Mouse (Mus musculus): ENCODE measurements at regions not wholly inside any gene's neighbourhood (a gene's known extent, or its start where the extent isn't known, plus 50 kb on each side); places are given as distances from the start of the nearest gene placed in this dataset.

DNA sequence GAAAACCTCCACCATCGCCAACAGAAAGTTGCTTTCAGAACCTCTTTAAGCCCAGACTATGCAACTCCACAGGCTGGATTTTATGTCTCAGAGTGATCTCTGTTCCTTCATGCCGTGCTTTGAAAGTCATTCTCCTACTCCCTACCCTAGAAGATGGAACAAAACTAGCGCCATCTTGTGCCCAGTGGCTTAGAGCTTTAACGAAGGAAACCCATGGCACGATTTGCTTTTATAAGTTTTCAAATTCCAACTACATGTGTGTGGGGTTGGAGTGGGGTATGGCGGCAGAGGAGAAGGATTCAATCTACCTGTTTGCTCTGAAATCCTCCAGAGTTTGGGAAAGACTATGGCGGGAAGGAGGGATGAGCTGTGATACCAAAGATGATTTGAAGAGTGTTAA, 118.7 kb upstream of the Tmem45b start:
- Histone ChIP-seq H3K4me3 (ENCODE audit: low read depth, low read length) (no peak overlapping the region), H3K4me2 (ENCODE audit: low read length) (no peak overlapping the region), H3K9me3 (replicated peaks; ENCODE audit: control insufficient read depth, low read length) (no peaks in the 10 kb centered on the region), H3K27ac (ENCODE audit: low read depth, low read length) (no peak overlapping the region), H3K9ac (ENCODE audit: low read length) (no peak overlapping the region), H3K4me1 (ENCODE audit: control insufficient read depth, insufficient read depth, low read length) (no peaks in the 10 kb centered on the region), H3K36me3 (ENCODE audit: control insufficient read depth, insufficient read depth, low read length) (no peaks in the 10 kb centered on the region), H3K27me3 (replicated peaks; ENCODE audit: control insufficient read depth, insufficient read depth, low read length) (no peaks in the 10 kb centered on the region)
- DNase-seq (ENCODE audit: low spot score) (no peak), ATAC-seq (no peak)
- 86% methylated on average over 7 of the region's 7 CpGs for WGBS

- no peak overlapping the region for H3K4me3 ChIP-seq (ENCODE audit: low read depth, low read length)
- ATAC-seq (no peak), DNase-seq (ENCODE audit: low spot score) (no peak)
- no peak overlapping the region for H3K27ac ChIP-seq (ENCODE audit: low read depth, low read length)
- no peaks in the 10 kb centered on the region for H3K36me3 ChIP-seq (ENCODE audit: control insufficient read depth, insufficient read depth, low read length)
- no peak overlapping the region for H3K9ac ChIP-seq (ENCODE audit: low read length)
- no peaks in the 10 kb centered on the region for H3K9me3 ChIP-seq (replicated peaks; ENCODE audit: control insufficient read depth, low read length)
- WGBS: 92% methylated on average over 8 of the region's 8 CpGs
- no peaks in the 10 kb centered on the region for H3K4me1 ChIP-seq (ENCODE audit: control insufficient read depth, insufficient read depth, low read length)
- no peak overlapping the region for H3K4me2 ChIP-seq (ENCODE audit: low read length)
- H3K27me3 ChIP-seq (replicated peaks; ENCODE audit: control insufficient read depth, insufficient read depth, low read length): no peaks in the 10 kb centered on the region
Observed at GRCm38 (mm10) chr9:31578506-31579173, 114.4 kb upstream of the Tmem45b start.

GRCm38 (mm10) chr9:31577066-31577465, 112.8 kb upstream of the Tmem45b start:
- WGBS: 82% methylated on average over 7 of the region's 7 CpGs
- no peak for ATAC-seq

GRCm38 (mm10) chr9:31567029-31567428, 102.8 kb upstream of the Tmem45b start:
- no peak for ATAC-seq

More at GRCm38 (mm10) chr9:31577066-31577465, 112.8 kb upstream of the Tmem45b start:
- Histone ChIP-seq H3K4me3 (ENCODE audit: low read depth, low read length) (no peak overlapping the region), H3K27me3 (replicated peaks; ENCODE audit: control insufficient read depth, insufficient read depth, low read length) (no peaks in the 10 kb centered on the region), H3K4me1 (ENCODE audit: control insufficient read depth, insufficient read depth, low read length) (no peaks in the 10 kb centered on the region), H3K4me2 (ENCODE audit: low read length) (no peak overlapping the region), H3K36me3 (ENCODE audit: control insufficient read depth, insufficient read depth, low read length) (no peaks in the 10 kb centered on the region), H3K9ac (ENCODE audit: low read length) (no peak overlapping the region), H3K9me3 (replicated peaks; ENCODE audit: control insufficient read depth, low read length) (no peaks in the 10 kb centered on the region), H3K27ac (ENCODE audit: low read depth, low read length) (no peak overlapping the region)
- peak; percentile 7 for DNase-seq (ENCODE audit: low spot score)

DNA sequence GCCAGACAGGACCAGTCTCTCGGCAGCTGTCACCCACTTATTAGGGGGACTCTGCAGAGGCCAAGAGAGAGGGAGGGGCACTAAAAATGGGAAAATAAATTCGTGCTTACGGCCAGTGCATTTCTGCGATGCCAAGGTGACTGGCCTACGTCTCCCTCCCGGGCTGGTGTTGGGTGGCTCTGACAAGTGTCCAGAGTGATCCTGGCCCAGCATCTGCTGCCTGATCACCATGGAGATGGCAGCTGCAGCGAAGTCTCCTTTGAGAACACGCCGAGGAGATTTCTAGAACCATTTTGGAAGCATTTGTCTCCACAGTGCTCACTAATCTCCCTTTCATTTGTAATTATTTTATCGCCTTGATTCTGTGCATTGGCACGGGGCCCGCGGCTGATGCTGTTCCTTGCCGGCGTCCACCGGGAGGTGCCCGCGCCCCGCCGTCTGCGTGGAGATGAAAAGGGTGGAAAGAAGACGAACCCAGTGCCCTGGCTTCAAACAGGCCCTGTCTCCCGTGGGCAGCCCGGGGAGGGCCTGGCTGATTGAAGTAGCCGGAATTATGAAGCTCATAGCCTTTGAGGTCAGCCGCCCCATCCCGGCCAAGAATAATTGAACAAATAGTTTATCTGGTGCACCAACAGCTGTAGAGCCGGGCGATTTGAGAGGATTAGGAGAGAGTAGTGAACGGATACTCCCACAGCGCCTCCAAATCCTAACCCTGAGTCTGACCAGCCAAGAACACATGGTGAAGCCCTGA, 102.2 kb upstream of the Tmem45b start:
- peak; percentile 44; the same call in 1 of the 2 replicates for ATAC-seq
- no peak overlapping the region for H3K4me3 ChIP-seq (ENCODE audit: low read depth, low read length)
- H3K9me3 ChIP-seq (replicated peaks; ENCODE audit: control insufficient read depth, low read length): no peaks in the 10 kb centered on the region; the same call in 1 of the 2 replicates
- peak overlapping the region; percentile 21; the same call in 1 of the 2 replicates for H3K4me2 ChIP-seq (ENCODE audit: low read length)
- H3K27me3 ChIP-seq (replicated peaks; ENCODE audit: control insufficient read depth, insufficient read depth, low read length): no peaks in the 10 kb centered on the region
- H3K27ac ChIP-seq (ENCODE audit: low read depth, low read length): no peak overlapping the region
- 56% methylated on average over 31 of the region's 31 CpGs for WGBS
- no peak overlapping the region for H3K9ac ChIP-seq (ENCODE audit: low read length)
- H3K4me1 ChIP-seq (ENCODE audit: control insufficient read depth, insufficient read depth, low read length): no peaks in the 10 kb centered on the region
- DNase-seq (ENCODE audit: low spot score): peak; percentile 48
- no peaks in the 10 kb centered on the region for H3K36me3 ChIP-seq (ENCODE audit: control insufficient read depth, insufficient read depth, low read length)

More at GRCm38 (mm10) chr9:31567029-31567428, 102.8 kb upstream of the Tmem45b start:
- peak overlapping the region; percentile 21; the same call in 1 of the 2 replicates for H3K4me2 ChIP-seq (ENCODE audit: low read length)
- H3K4me3 ChIP-seq (ENCODE audit: low read depth, low read length): no peak overlapping the region
- H3K36me3 ChIP-seq (ENCODE audit: control insufficient read depth, insufficient read depth, low read length): no peaks in the 10 kb centered on the region
- WGBS: 78% methylated on average over 10 of the region's 10 CpGs
- no peaks in the 10 kb centered on the region; the same call in 1 of the 2 replicates for H3K9me3 ChIP-seq (replicated peaks; ENCODE audit: control insufficient read depth, low read length)
- H3K27me3 ChIP-seq (replicated peaks; ENCODE audit: control insufficient read depth, insufficient read depth, low read length): no peaks in the 10 kb centered on the region
- H3K27ac ChIP-seq (ENCODE audit: low read depth, low read length): no peak overlapping the region
- H3K4me1 ChIP-seq (ENCODE audit: control insufficient read depth, insufficient read depth, low read length): no peaks in the 10 kb centered on the region
- H3K9ac ChIP-seq (ENCODE audit: low read length): no peak overlapping the region
- DNase-seq (ENCODE audit: low spot score): no peak

- DNase-seq (ENCODE audit: low spot score): no peak
- no peak overlapping the region for H3K4me2 ChIP-seq (ENCODE audit: low read length)
- 39% methylated on average over 12 of the region's 12 CpGs for WGBS
- no peak overlapping the region for H3K9ac ChIP-seq (ENCODE audit: low read length)
- no peak overlapping the region for H3K27ac ChIP-seq (ENCODE audit: low read depth, low read length)
- ATAC-seq: no peak
- H3K4me3 ChIP-seq (ENCODE audit: low read depth, low read length): no peak overlapping the region
- H3K9me3 ChIP-seq (replicated peaks; ENCODE audit: control insufficient read depth, low read length): no peaks in the 10 kb centered on the region
- no peaks in the 10 kb centered on the region for H3K36me3 ChIP-seq (ENCODE audit: control insufficient read depth, insufficient read depth, low read length)
- H3K4me1 ChIP-seq (ENCODE audit: control insufficient read depth, insufficient read depth, low read length): no peaks in the 10 kb centered on the region
- H3K27me3 ChIP-seq (replicated peaks; ENCODE audit: control insufficient read depth, insufficient read depth, low read length): no peaks in the 10 kb centered on the region
Observed at GRCm38 (mm10) chr9:31564996-31565773, 100.9 kb upstream of the Tmem45b start.

GRCm38 (mm10) chr9:31563541-31563940, 99.3 kb upstream of the Tmem45b start:
- no peaks in the 10 kb centered on the region for H3K27me3 ChIP-seq (replicated peaks; ENCODE audit: control insufficient read depth, insufficient read depth, low read length)
- H3K9ac ChIP-seq (ENCODE audit: low read length): no peak overlapping the region
- no peak overlapping the region for H3K27ac ChIP-seq (ENCODE audit: low read depth, low read length)
- H3K9me3 ChIP-seq (replicated peaks; ENCODE audit: control insufficient read depth, low read length): no peaks in the 10 kb centered on the region
- 90% methylated on average over 8 of the region's 8 CpGs for WGBS
- ATAC-seq (no peak), DNase-seq (ENCODE audit: low spot score) (no peak)
- no peak overlapping the region for H3K4me2 ChIP-seq (ENCODE audit: low read length)
- H3K4me1 ChIP-seq (ENCODE audit: control insufficient read depth, insufficient read depth, low read length): peaks cover 2% of the 10 kb centered on the region; the same call in 1 of the 2 replicates
- H3K36me3 ChIP-seq (ENCODE audit: control insufficient read depth, insufficient read depth, low read length): no peaks in the 10 kb centered on the region
- no peak overlapping the region for H3K4me3 ChIP-seq (ENCODE audit: low read depth, low read length)

DNA sequence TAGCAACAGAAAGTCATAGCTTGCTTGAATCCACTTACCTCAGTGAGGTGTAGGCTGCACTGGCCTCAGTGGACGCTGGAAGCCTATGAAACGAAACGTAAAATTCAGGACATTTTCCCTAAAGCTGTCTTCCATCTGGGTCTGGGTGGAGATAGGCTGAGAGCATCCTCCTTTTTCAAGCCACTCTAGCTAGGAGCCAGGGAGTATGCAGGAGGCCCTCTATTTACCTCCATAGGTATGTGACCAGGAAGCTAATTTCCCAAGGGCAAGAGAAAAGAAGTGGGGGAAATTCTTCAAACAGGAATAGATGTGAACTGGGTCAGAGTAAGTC, 95.9 kb upstream of the Tmem45b start:
- DNase-seq (ENCODE audit: low spot score): no peak
- Histone ChIP-seq H3K4me3 (ENCODE audit: low read depth, low read length) (no peak overlapping the region), H3K36me3 (ENCODE audit: control insufficient read depth, insufficient read depth, low read length) (no peaks in the 10 kb centered on the region), H3K27me3 (replicated peaks; ENCODE audit: control insufficient read depth, insufficient read depth, low read length) (no peaks in the 10 kb centered on the region), H3K9me3 (replicated peaks; ENCODE audit: control insufficient read depth, low read length) (no peaks in the 10 kb centered on the region), H3K4me1 (ENCODE audit: control insufficient read depth, insufficient read depth, low read length) (peaks cover 2% of the 10 kb centered on the region; the same call in 1 of the 2 replicates), H3K27ac (ENCODE audit: low read depth, low read length) (no peak overlapping the region), H3K9ac (ENCODE audit: low read length) (no peak overlapping the region; the same call in 1 of the 2 replicates), H3K4me2 (ENCODE audit: low read length) (no peak overlapping the region)
- ATAC-seq: 0 out of 2 replicates have a peak, but pooled peaks have one; percentile 15
- WGBS: 78% methylated on average over 3 of the region's 3 CpGs
